Mouse (Mus musculus) MEL (cell line): ENCODE data around the gene Arrdc1. TPM values are rescaled to one million over a fixed set of nuclear protein-coding genes. Genes with fewer than 3 reads are reported as not detected.

Source experiments
- DNase-seq: peaks from one replicate; pipeline ENCODE4 v3.0.0; 2011; ENCODE audit warnings: low read depth, low spot score
- H3K27ac ChIP-seq: 2 replicates; pipeline ENCODE4 v1.5.1; 2012; ENCODE audit warnings: low read depth, mild to moderate bottlenecking, control low read depth, low read length, moderate library complexity; ENCODE audit not compliant: control insufficient read depth
- H3K27me3 ChIP-seq, 2 experiments: fragments of 150-350 bp in 1 of 2; sonication (generic) in 1 of 2; 2 replicates each; pipeline ENCODE4 v1.6.1; 2012; ENCODE audit warnings: low read length in 2 of 2, mild to moderate bottlenecking in 2 of 2, improper control_type of control experiment in 1 of 2, moderate library complexity in 1 of 2; ENCODE audit not compliant: insufficient read depth in 2 of 2, control insufficient read depth in 1 of 2
- H3K36me3 ChIP-seq, 2 experiments: 2 replicates each; pipeline ENCODE4 v1.6.1; 2012 to 2014; ENCODE audit warnings: low read length in 2 of 2, improper control_type of control experiment in 1 of 2, inconsistent platforms in 1 of 2, mild to moderate bottlenecking in 1 of 2; ENCODE audit not compliant: insufficient read depth in 2 of 2, control insufficient read depth in 1 of 2
- H3K4me1 ChIP-seq, 2 experiments: fragments of 150-350 bp in 1 of 2; sonication (generic) in 1 of 2; 2 replicates each; pipeline ENCODE4 v1.6.1; 2012; ENCODE audit warnings: low read length in 2 of 2, improper control_type of control experiment in 1 of 2, mild to moderate bottlenecking in 1 of 2; ENCODE audit not compliant: insufficient read depth in 2 of 2, control insufficient read depth in 1 of 2
- H3K4me3 ChIP-seq, 2 experiments: fragments of 150-350 bp in 1 of 2; sonication (generic) in 1 of 2; 2 replicates each; pipeline ENCODE4 v1.5.1; 2012; ENCODE audit warnings: low read depth in 2 of 2, low read length in 2 of 2, mild to moderate bottlenecking in 2 of 2, moderate library complexity in 2 of 2, control low read depth in 1 of 2, improper control_type of control experiment in 1 of 2; ENCODE audit not compliant: control insufficient read depth in 1 of 2, insufficient read depth in 1 of 2
- H3K79me2 ChIP-seq: 2 replicates; pipeline ENCODE4 v1.6.1; 2012; ENCODE audit warnings: mild to moderate bottlenecking, low read length, moderate library complexity; ENCODE audit not compliant: control insufficient read depth, poor library complexity, insufficient read depth
- H3K9ac ChIP-seq: 2 replicates; pipeline ENCODE4 v1.6.1; 2012; ENCODE audit warnings: low read depth, mild to moderate bottlenecking, control low read depth, low read length, moderate library complexity; ENCODE audit not compliant: control insufficient read depth, poor library complexity, severe bottlenecking
- H3K9me3 ChIP-seq: fragments of 150-350 bp; sonication (generic); replicated peaks from 2 replicates; pipeline ENCODE4 v1.6.1; 2012; ENCODE audit warnings: mild to moderate bottlenecking, low read length, improper control_type of control experiment, moderate library complexity; ENCODE audit not compliant: insufficient read depth
- BHLHE40 ChIP-seq: IDR thresholded peaks from 2 replicates; pipeline ENCODE4 v1.6.1; 2012; ENCODE audit warnings: low read depth, mild to moderate bottlenecking, inconsistent platforms, low read length, improper control_type of control experiment, borderline replicate concordance
- CHD1 ChIP-seq: IDR thresholded peaks from 2 replicates; pipeline ENCODE4 v1.6.1; 2012; ENCODE audit warnings: low read depth, mild to moderate bottlenecking, inconsistent platforms, low read length, improper control_type of control experiment
- CHD2 ChIP-seq: IDR thresholded peaks from 2 replicates; pipeline ENCODE4 v1.6.1; 2011; ENCODE audit warnings: low read length, improper control_type of control experiment
- CTCF ChIP-seq, 3 experiments: IDR thresholded peaks in 2 of 3; conservative IDR thresholded peaks in 1 of 3; 2 replicates each; pipeline ENCODE4 v1.5.1; 2011 to 2012; ENCODE audit warnings: low read length in 3 of 3, low read depth in 2 of 3, mild to moderate bottlenecking in 2 of 3, improper control_type of control experiment in 1 of 3, inconsistent platforms in 1 of 3, mixed read lengths in 1 of 3, moderate library complexity in 1 of 3; ENCODE audit not compliant: control insufficient read depth in 1 of 3, insufficient read depth in 1 of 3, poor library complexity in 1 of 3, severe bottlenecking in 1 of 3
- E2F4 ChIP-seq: IDR thresholded peaks from 2 replicates; pipeline ENCODE4 v1.6.1; 2011; ENCODE audit warnings: low read depth, low read length, improper control_type of control experiment, borderline replicate concordance
- ELF1 ChIP-seq: IDR thresholded peaks from 2 replicates; pipeline ENCODE4 v1.6.1; 2014; ENCODE audit warnings: low read depth, mild to moderate bottlenecking, inconsistent platforms, low read length, improper control_type of control experiment, moderate library complexity
- EP300 ChIP-seq, 2 experiments: IDR thresholded peaks; 2 replicates each; pipeline ENCODE4 v1.6.1; 2011; ENCODE audit warnings: improper control_type of control experiment in 2 of 2, low read length in 2 of 2, low read depth in 1 of 2, mild to moderate bottlenecking in 1 of 2
- ETS1 ChIP-seq: IDR thresholded peaks from 2 replicates; pipeline ENCODE4 v1.6.1; 2012; ENCODE audit warnings: low read depth, mild to moderate bottlenecking, inconsistent platforms, low read length, improper control_type of control experiment, moderate library complexity
- GABPA ChIP-seq: IDR thresholded peaks from 2 replicates; pipeline ENCODE4 v1.6.1; 2012; ENCODE audit warnings: low read depth, mild to moderate bottlenecking, inconsistent platforms, low read length, improper control_type of control experiment, moderate library complexity
- HCFC1 ChIP-seq: IDR thresholded peaks from 2 replicates; pipeline ENCODE4 v1.6.1; 2012; ENCODE audit warnings: low read depth, mild to moderate bottlenecking, inconsistent platforms, low read length, improper control_type of control experiment, moderate library complexity
- JUND ChIP-seq: IDR thresholded peaks from 2 replicates; pipeline ENCODE4 v1.6.1; 2011; ENCODE audit warnings: low read depth, mild to moderate bottlenecking, improper control_type of control experiment, low read length
- KAT2A ChIP-seq: conservative IDR thresholded peaks from 2 replicates; pipeline ENCODE4 v1.6.1; 2012; ENCODE audit warnings: low read depth, low read length, improper control_type of control experiment, inconsistent platforms
- MAFK ChIP-seq: IDR thresholded peaks from 2 replicates; pipeline ENCODE4 v1.6.1; 2011; ENCODE audit warnings: low read depth, mild to moderate bottlenecking, low read length, improper control_type of control experiment, borderline replicate concordance
- MAX ChIP-seq: IDR thresholded peaks from 2 replicates; pipeline ENCODE4 v1.6.1; 2011; ENCODE audit warnings: low read length, improper control_type of control experiment
- MAZ ChIP-seq: IDR thresholded peaks from 2 replicates; pipeline ENCODE4 v1.6.1; 2012; ENCODE audit warnings: low read depth, mild to moderate bottlenecking, inconsistent platforms, low read length, improper control_type of control experiment
- MEF2A ChIP-seq: IDR thresholded peaks from 2 replicates; pipeline ENCODE4 v1.6.1; 2014; ENCODE audit warnings: low read depth, mild to moderate bottlenecking, inconsistent platforms, low read length, improper control_type of control experiment; ENCODE audit not compliant: poor library complexity, insufficient replicate concordance, severe bottlenecking; ENCODE audit errors: extremely low read depth
- MXI1 ChIP-seq: IDR thresholded peaks from 2 replicates; pipeline ENCODE4 v1.6.1; 2011; ENCODE audit warnings: mild to moderate bottlenecking, low read depth, low read length, improper control_type of control experiment
- MYB ChIP-seq: IDR thresholded peaks from 2 replicates; pipeline ENCODE4 v1.6.1; 2011; ENCODE audit warnings: mild to moderate bottlenecking, low read depth, low read length, improper control_type of control experiment
- MYC ChIP-seq: IDR thresholded peaks from 2 replicates; pipeline ENCODE4 v1.6.1; 2011; ENCODE audit warnings: low read depth, mild to moderate bottlenecking, low read length, improper control_type of control experiment, moderate library complexity
- NRF1 ChIP-seq: IDR thresholded peaks from 2 replicates; pipeline ENCODE4 v1.6.1; 2014; ENCODE audit warnings: low read depth, mild to moderate bottlenecking, inconsistent platforms, low read length, improper control_type of control experiment, moderate library complexity; ENCODE audit not compliant: poor library complexity, insufficient read depth, severe bottlenecking
- POLR2A ChIP-seq, 2 experiments: IDR thresholded peaks; 2 replicates each; pipeline ENCODE4 v1.6.1; 2011 to 2012; ENCODE audit warnings: low read length in 2 of 2, mild to moderate bottlenecking in 2 of 2, control low read depth in 1 of 2, improper control_type of control experiment in 1 of 2, low read depth in 1 of 2, moderate library complexity in 1 of 2; ENCODE audit not compliant: control insufficient read depth in 1 of 2, insufficient read depth in 1 of 2, poor library complexity in 1 of 2
- POLR2AphosphoS2 ChIP-seq: IDR thresholded peaks from 2 replicates; pipeline ENCODE4 v1.6.1; 2011; ENCODE audit warnings: low read length, improper control_type of control experiment
- POLR2AphosphoS5 ChIP-seq: IDR thresholded peaks from 2 replicates; pipeline ENCODE4 v1.6.1; 2012; ENCODE audit warnings: low read depth, borderline replicate concordance, mild to moderate bottlenecking, inconsistent platforms, low read length, moderate library complexity, mixed read lengths
- RAD21 ChIP-seq: IDR thresholded peaks from 2 replicates; pipeline ENCODE4 v1.6.1; 2011; ENCODE audit warnings: mild to moderate bottlenecking, low read depth, low read length, improper control_type of control experiment
- RCOR1 ChIP-seq: IDR thresholded peaks from 2 replicates; pipeline ENCODE4 v1.6.1; 2012; ENCODE audit warnings: low read depth, mild to moderate bottlenecking, inconsistent platforms, low read length, improper control_type of control experiment
- SIN3A ChIP-seq: IDR thresholded peaks from 2 replicates; pipeline ENCODE4 v1.6.1; 2012; ENCODE audit warnings: low read length, improper control_type of control experiment, inconsistent platforms
- SMC3 ChIP-seq: IDR thresholded peaks from 2 replicates; pipeline ENCODE4 v1.6.1; 2011; ENCODE audit warnings: low read depth, low read length, improper control_type of control experiment
- TAL1 ChIP-seq: IDR thresholded peaks from 2 replicates; pipeline ENCODE4 v1.6.1; 2012; ENCODE audit warnings: mild to moderate bottlenecking, inconsistent platforms, low read length, moderate library complexity, mixed read lengths
- TBP ChIP-seq: IDR thresholded peaks from 2 replicates; pipeline ENCODE4 v1.8.0; 2011; ENCODE audit warnings: low read depth, low read length, improper control_type of control experiment
- TCF12 ChIP-seq: IDR thresholded peaks from 2 replicates; pipeline ENCODE4 v1.6.1; 2014; ENCODE audit warnings: low read depth, mild to moderate bottlenecking, inconsistent platforms, low read length, improper control_type of control experiment, moderate library complexity
- USF1 ChIP-seq: IDR thresholded peaks from 2 replicates; pipeline ENCODE4 v1.6.1; 2014; ENCODE audit warnings: low read depth, mild to moderate bottlenecking, inconsistent platforms, low read length, improper control_type of control experiment, moderate library complexity
- ZC3H11A ChIP-seq: IDR thresholded peaks from 2 replicates; pipeline ENCODE4 v1.6.1; 2012; ENCODE audit warnings: low read depth, mild to moderate bottlenecking, inconsistent platforms, low read length, improper control_type of control experiment
- ZKSCAN1 ChIP-seq: IDR thresholded peaks from 2 replicates; pipeline ENCODE4 v1.6.1; 2012; ENCODE audit warnings: low read depth, mild to moderate bottlenecking, inconsistent platforms, low read length, improper control_type of control experiment, moderate library complexity
- ZMIZ1 ChIP-seq: IDR thresholded peaks from 2 replicates; pipeline ENCODE4 v1.6.1; 2012; ENCODE audit warnings: low read depth, mild to moderate bottlenecking, inconsistent platforms, low read length, improper control_type of control experiment, moderate library complexity
- ZNF384 ChIP-seq: IDR thresholded peaks from 2 replicates; pipeline ENCODE4 v1.6.1; 2012; ENCODE audit warnings: low read depth, mild to moderate bottlenecking, inconsistent platforms, low read length, improper control_type of control experiment
- polyA plus RNA-seq, 2 experiments: library from polyadenylated mRNA; stranded (reverse) in 1 of 2; unstranded in 1 of 2; fragments of >175 nt in 1 of 2; fragments of >200 nt in 1 of 2; gene quantifications; 2 replicates each; pipeline versions ENCODE4 v1.2.1 to v1.2.4; 2012; ENCODE audit warnings: low replicate concordance in 2 of 2, low read depth in 1 of 2; ENCODE audit not compliant: insufficient read length in 2 of 2, insufficient read depth in 1 of 2, missing spikeins in 1 of 2
- total RNA-seq: library from RNA; depleted of rRNA; stranded (reverse); fragments of 300-350 nt; gene quantifications from 2 replicates; pipeline ENCODE4 v1.2.3, GENCODE M21; 2012; rRNA removed

Gene Arrdc1
- total RNA-seq (19.0 and 20.2 TPM in 2 replicates), polyA plus RNA-seq (10 to 100 TPM in 1 of 2 experiments, not detected in 1; 49.0 TPM)

DNA sequence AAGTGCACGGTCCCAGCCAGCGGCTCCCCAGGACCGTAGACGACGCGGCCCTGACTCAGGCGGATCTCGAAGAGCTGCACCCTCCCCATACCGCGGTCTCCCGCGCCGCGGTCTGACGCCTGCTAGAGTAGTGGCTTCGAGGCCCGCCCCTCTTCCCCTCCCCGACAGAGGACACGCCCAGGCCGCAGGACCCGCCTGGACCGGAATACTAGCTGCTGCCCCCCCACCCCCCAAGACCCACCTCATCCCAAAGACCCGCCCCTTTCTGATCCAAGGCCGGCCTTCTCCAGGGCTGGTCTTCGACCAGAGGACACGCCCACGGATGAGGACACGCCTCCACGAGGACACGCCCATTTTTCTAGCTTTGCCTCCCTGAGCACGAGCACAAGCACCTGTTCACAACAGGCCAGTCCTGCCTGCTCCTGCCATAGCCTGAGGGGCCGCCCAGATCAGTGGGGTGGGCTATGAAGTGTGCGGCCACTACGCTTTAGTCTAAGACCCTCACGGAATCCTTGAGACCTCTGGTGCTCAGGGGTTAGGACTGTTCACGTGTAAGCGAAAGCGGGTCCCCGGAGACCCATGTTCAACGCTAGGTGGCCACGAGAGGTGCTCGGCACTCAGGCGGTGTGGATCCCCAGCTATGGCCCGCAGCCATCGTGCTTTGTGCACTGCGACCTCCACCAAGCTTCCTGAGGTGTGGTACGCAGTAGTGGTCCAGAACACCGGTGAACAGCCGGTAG lies at the start of gene Arrdc1:
Arrdc1 (minus strand) TSS at position 196 of the 740 bp plus-strand sequence.
- Histone ChIP-seq H3K9me3 (no peaks in the 10 kb centered on the region), H3K79me2 (peaks cover 7% of the 10 kb centered on the region), H3K36me3 (no peaks in the 10 kb centered on the region; a peak in 1 of 4 replicates), H3K27ac (peak within 1 kb of the TSS; percentile 22), H3K9ac (peak within 1 kb of the TSS; percentile 80), H3K4me3 (peak within 1 kb of the TSS; percentile 74 to 97), H3K27me3 (no peaks in the 10 kb centered on the region), H3K4me1 (peaks cover 0 to 5% of the 10 kb centered on the region in 2 experiments; a peak in 1 of 4 replicates)
- peak; percentile 96 for DNase-seq
- TF ChIP-seq NRF1, result 0 out of 2 replicates have a peak, but pooled peaks have one; percentile 24
- TF ChIP-seq KAT2A, result no peak
- no peak for TF ChIP-seq ELF1
- no peak for TF ChIP-seq E2F4
- no peak for TF ChIP-seq CHD1
- TF ChIP-seq RAD21, result no peak
- TF ChIP-seq SMC3, result no peak
- no peak for TF ChIP-seq RCOR1
- peak; percentile 57; the same call in 1 of the 2 replicates for TF ChIP-seq POLR2AphosphoS2
- TF ChIP-seq BHLHE40, result no peak
- no peak for TF ChIP-seq POLR2AphosphoS5
- TF ChIP-seq MAZ, result 0 out of 2 replicates have a peak, but pooled peaks have one; percentile 42
- peak; percentile 10; the same call in 1 of the 2 replicates for TF ChIP-seq SIN3A
- no peak for TF ChIP-seq ETS1
- no peak for TF ChIP-seq JUND
- no peak for TF ChIP-seq CTCF (IDR thresholded peaks at IDR 0.05 in 2 of 3, conservative IDR thresholded peaks at IDR 0.05 in 1 of 3; ENCODE audit: control insufficient read depth in 1 of 3, insufficient read depth in 1 of 3, low read depth in 2 of 3, low read length in 3 of 3, poor library complexity in 1 of 3, severe bottlenecking in 1 of 3)
- TF ChIP-seq CHD2, result no peak
- TF ChIP-seq USF1, result no peak
- peak; percentile 75 to 80 for TF ChIP-seq POLR2A (IDR thresholded peaks at IDR 0.05; ENCODE audit: control insufficient read depth in 1 of 2, insufficient read depth in 1 of 2, low read depth in 1 of 2, low read length in 2 of 2, poor library complexity in 1 of 2)
- peak; percentile 39; the same call in 1 of the 2 replicates for TF ChIP-seq TCF12
- TF ChIP-seq TBP, result no peak
- no peak for TF ChIP-seq EP300 (IDR thresholded peaks at IDR 0.05; ENCODE audit: low read depth in 1 of 2, low read length in 2 of 2)
- no peak for TF ChIP-seq ZKSCAN1
- no peak for TF ChIP-seq MYB
- 0 out of 2 replicates have a peak, but pooled peaks have one; percentile 17 for TF ChIP-seq MYC
- peak; percentile 62; the same call in 1 of the 2 replicates for TF ChIP-seq MXI1
- no peak for TF ChIP-seq MAFK
- TF ChIP-seq ZMIZ1, result peak; percentile 85
- TF ChIP-seq MEF2A, result no peak
- TF ChIP-seq ZC3H11A, result no peak
- TF ChIP-seq GABPA, result no peak
- peak; percentile 32; the same call in 1 of the 2 replicates for TF ChIP-seq HCFC1
- TF ChIP-seq ZNF384, result no peak
- peak; percentile 62 for TF ChIP-seq MAX
- TF ChIP-seq TAL1, result no peak
